Mouse (Mus musculus): ENCODE measurements around the gene Rnh1. TPM values are rescaled to one million over a fixed set of nuclear protein-coding genes. Genes with fewer than 3 reads are reported as not detected.

Gene Rnh1
- polyA plus RNA-seq, 1 experiment from 2014 or later: 292 TPM

GRCm38 (mm10) chr7:141168518-141168953, 4.1 kb downstream of the Rnh1 start:
- DNase-seq (ENCODE audit: low read depth, low spot score): no peak
- ChIA-PET CTCF (interaction anchor here (0.7 kb wide), 1 partner anchor 8 kb away, joined by 3 read pairs; no protein-coding TSS in a partner anchor), POLR2A (no interaction called here)
- TF ChIP-seq CTCF (IDR thresholded peaks at IDR 0.05): no peak
- in situ Hi-C loops (cut with MboI; ENCODE audit: low pct_unique_long_range_greater_than_20kb): loop anchor here (25.0 kb wide), 1 partner anchor 1056 kb away; the partner anchor contains the start of genes Echs1, Fuom and Paox
- no peaks in the 10 kb centered on the region for H3K27me3 ChIP-seq
- ATAC-seq: peak; percentile 56

DNA sequence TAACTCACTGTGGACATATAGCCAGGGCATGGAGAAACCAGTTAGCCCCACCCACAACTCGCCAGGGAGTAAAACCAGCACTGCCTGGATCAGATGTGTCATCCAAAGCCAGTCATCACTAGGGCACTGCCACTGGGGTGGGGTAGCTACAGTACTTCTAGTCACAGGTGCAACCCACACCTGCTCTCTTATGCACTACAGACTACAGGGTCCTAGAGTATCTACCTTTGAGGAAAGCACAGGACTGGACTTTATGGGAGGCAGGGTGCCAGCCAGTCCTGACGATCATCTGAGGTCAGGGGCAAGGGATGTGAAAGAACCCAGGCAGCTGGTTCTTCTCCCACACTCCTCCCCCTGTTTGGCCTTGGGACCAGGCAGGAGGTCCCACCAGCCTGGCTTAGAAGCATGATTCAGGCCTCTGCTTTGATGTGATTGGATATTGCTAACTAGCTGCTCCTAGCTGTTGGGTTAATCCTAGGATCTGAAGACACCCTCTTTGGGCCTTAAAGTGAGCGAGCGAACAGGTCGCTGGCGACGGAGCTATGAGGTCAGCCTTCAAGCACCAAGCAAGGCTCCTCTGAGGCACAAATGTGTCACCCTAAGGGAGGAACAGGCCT, 4.6 kb downstream of the Rnh1 start:
- DNase-seq (ENCODE audit: low read depth, low spot score): peak; percentile 42

DNA sequence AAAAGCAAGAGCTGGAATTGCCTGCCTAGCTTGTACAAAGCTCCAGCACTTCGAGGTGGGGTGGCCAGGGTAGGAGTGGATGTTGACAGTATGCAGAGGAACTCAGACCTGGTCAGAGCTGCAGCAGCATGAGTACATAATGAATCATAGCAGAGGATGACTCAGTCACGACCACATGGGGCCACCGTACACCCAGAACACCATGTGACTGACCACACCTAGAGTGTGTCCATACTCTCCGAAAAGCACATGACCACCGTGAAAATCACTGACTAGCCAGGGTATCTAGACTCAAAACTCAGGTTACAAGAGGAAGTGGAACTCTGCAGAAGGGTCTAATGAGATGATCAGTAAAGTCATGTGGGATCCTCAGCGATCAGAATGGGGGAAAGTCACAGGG, 7.8 kb downstream of the Rnh1 start:
- DNase-seq (ENCODE audit: low read depth, low spot score) (peak; percentile 73), ATAC-seq (peak; percentile 86)
- in situ Hi-C loops (cut with MboI; ENCODE audit: low pct_unique_long_range_greater_than_20kb): loop anchor here (25.0 kb wide), 1 partner anchor 1053 kb away; the partner anchor contains the start of genes Echs1, Fuom and Paox
- no peaks in the 10 kb centered on the region for H3K27me3 ChIP-seq
- POLR2A ChIA-PET: no interaction called here
- no peak for TF ChIP-seq CTCF (IDR thresholded peaks at IDR 0.05)
- CTCF ChIA-PET: interaction anchor here (1.1 to 1.9 kb wide), 2 partner anchors 12 to 25 kb away, joined by 3 to 10 read pairs; no protein-coding TSS in a partner anchor

More for the DNA sequence above, 4.6 kb downstream of the Rnh1 start:
- no peak for TF ChIP-seq CTCF (IDR thresholded peaks at IDR 0.05)
- in situ Hi-C loops (cut with MboI; ENCODE audit: low pct_unique_long_range_greater_than_20kb): loop anchor here (25.0 kb wide), 1 partner anchor 1056 kb away; the partner anchor contains the start of genes Echs1, Fuom and Paox
- CTCF ChIA-PET: interaction anchor here (0.7 kb wide), 1 partner anchor 8 kb away, joined by 3 read pairs; no protein-coding TSS in a partner anchor
- POLR2A ChIA-PET: interaction anchor here (1.3 kb wide), 1 partner anchor 25 kb away, joined by 3 read pairs; the partner anchor contains the start of gene Hras
- peak; percentile 64 for ATAC-seq
- H3K27me3 ChIP-seq: no peaks in the 10 kb centered on the region

DNA sequence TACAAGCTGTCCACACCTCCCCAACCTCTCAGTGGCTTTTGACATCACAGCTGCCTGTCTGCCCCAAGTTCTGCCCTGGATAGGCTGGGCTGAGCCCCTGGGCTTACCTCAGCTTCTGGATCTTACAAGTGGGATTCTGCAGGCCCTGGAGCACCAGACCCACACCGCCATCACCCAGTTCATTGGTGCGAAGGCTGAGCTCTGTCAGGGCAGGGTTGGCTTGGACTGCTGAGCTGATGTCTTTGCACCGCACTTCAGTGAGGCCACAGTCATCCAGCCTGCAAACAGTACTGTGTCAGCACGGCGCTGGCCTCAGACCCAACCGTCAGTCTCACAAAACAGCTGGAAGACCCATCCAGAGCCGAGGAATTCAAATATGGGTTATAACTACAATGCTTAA, 8.3 kb downstream of the Rnh1 start:
- TF ChIP-seq CTCF (IDR thresholded peaks at IDR 0.05): no peak
- POLR2A ChIA-PET: interaction anchor here (0.9 kb wide), 1 partner anchor 10 kb away, joined by 3 read pairs; no protein-coding TSS in a partner anchor
- DNase-seq (ENCODE audit: low read depth, low spot score): no peak
- CTCF ChIA-PET: interaction anchor here (1.7 to 1.9 kb wide), 2 partner anchors 12 to 21 kb away, joined by 5 to 10 read pairs; no protein-coding TSS in a partner anchor
- in situ Hi-C loops (cut with MboI; ENCODE audit: low pct_unique_long_range_greater_than_20kb): loop anchor here (25.0 kb wide), 1 partner anchor 1052 kb away; the partner anchor contains the start of genes Echs1, Fuom and Paox
- ATAC-seq: no peak
- H3K27me3 ChIP-seq: no peaks in the 10 kb centered on the region

GRCm38 (mm10) chr7:141155362-141155761, 17.3 kb downstream of the Rnh1 start:
- no peak for DNase-seq (ENCODE audit: low read depth, low spot score)
- in situ Hi-C loops (cut with MboI; ENCODE audit: low pct_unique_long_range_greater_than_20kb): loop anchor here (25.0 kb wide), 1 partner anchor 1043 kb away; the partner anchor contains the start of genes Echs1, Fuom and Paox
- POLR2A ChIA-PET: no interaction called here
- ATAC-seq: no peak
- CTCF ChIA-PET: interaction anchor here (1.3 kb wide), 1 partner anchor 13 kb away, joined by 3 read pairs; no protein-coding TSS in a partner anchor
- H3K27me3 ChIP-seq: no peaks in the 10 kb centered on the region
- TF ChIP-seq CTCF (IDR thresholded peaks at IDR 0.05): no peak

DNA sequence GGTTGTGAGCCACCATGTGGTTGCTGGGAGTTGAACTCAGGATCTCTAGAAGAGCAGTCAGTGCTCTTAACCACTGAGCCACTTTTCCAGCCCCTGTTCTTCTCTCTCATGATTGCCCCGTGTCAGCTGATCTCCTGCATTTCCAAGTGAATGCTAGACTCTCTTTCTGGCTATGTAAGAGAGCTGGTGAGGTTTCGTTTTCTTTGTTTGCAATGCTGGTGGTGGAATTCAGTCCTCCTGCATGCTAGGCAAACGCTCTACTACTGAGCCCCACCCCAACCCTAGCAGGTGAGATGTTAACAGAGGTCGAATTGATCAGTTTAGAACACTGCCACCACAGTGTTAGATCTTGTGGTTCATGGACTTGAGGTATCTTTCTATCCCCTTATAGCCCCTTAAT, 24.0 kb downstream of the Rnh1 start:
- ATAC-seq (no peak), DNase-seq (ENCODE audit: low read depth, low spot score) (no peak)
- POLR2A ChIA-PET: no interaction called here
- CTCF ChIA-PET: interaction anchor here (1.3 to 1.4 kb wide), 2 partner anchors 15 to 18 kb away, joined by 3 read pairs; no protein-coding TSS in a partner anchor
- no peak for TF ChIP-seq CTCF (IDR thresholded peaks at IDR 0.05)
- H3K27me3 ChIP-seq: no peaks in the 10 kb centered on the region
- in situ Hi-C loops (cut with MboI; ENCODE audit: low pct_unique_long_range_greater_than_20kb): no loop called here

DNA sequence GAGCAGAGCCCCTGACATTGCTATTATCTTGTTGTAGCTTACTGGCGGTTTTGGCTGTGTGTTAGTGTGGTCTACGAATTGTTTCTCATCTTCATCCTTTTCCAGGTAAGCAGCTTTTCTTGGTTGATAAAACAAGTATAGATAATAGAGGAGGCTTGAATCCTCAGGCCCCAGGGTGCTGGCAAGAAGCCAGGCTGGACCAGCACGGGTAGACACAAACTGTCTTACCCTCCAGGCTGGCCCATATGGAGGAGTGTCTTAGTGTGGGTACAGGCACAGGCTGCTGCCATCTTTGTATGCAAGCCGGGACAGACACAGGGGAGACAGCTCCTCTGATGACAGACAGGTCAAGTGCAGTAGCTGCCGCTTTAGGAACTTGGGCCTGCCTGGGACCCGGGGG, 25.6 kb downstream of the Rnh1 start:
- H3K27me3 ChIP-seq: no peaks in the 10 kb centered on the region
- ATAC-seq (no peak), DNase-seq (ENCODE audit: low read depth, low spot score) (no peak)
- in situ Hi-C loops (cut with MboI; ENCODE audit: low pct_unique_long_range_greater_than_20kb): no loop called here
- ChIA-PET POLR2A (interaction anchor here (0.7 kb wide), 1 partner anchor 77 kb away, joined by 3 read pairs; no protein-coding TSS in a partner anchor), CTCF (no interaction called here)
- TF ChIP-seq CTCF (IDR thresholded peaks at IDR 0.05): no peak

DNA sequence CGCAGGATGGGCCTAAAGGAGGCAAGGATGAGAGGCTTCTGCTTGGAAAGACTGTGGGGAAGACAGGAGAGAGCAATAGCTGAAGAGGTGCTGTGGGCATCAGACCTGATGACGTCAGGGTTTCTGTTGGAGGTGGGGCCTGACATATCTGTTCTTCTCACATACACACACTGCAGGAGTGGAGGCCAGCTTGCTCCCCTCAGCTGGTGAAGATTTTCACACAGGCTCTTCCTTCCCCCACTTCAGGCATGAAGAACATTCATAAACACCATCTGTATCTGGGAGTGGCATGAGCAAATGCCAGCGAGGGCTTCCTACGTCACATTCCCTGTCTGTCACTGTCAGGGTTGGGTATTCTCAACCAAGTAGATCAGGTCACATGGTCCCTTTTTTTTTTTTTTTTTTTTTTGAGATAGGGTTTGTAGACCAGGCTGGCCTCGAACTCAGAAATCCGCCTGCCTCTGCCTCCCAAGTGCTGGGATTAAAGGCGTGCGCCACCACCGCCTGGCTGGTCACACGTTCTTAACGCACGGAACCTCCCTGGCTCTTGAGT, 26.5 kb downstream of the Rnh1 start:
- CTCF ChIA-PET: no interaction called here
- POLR2A ChIA-PET: interaction anchor here (0.7 kb wide), 1 partner anchor 76 kb away, joined by 3 read pairs; no protein-coding TSS in a partner anchor
- in situ Hi-C loops (cut with MboI; ENCODE audit: low pct_unique_long_range_greater_than_20kb): no loop called here
- TF ChIP-seq CTCF (IDR thresholded peaks at IDR 0.05): no peak
- no peak for DNase-seq (ENCODE audit: low read depth, low spot score)
- no peak for ATAC-seq
- no peaks in the 10 kb centered on the region for H3K27me3 ChIP-seq

DNA sequence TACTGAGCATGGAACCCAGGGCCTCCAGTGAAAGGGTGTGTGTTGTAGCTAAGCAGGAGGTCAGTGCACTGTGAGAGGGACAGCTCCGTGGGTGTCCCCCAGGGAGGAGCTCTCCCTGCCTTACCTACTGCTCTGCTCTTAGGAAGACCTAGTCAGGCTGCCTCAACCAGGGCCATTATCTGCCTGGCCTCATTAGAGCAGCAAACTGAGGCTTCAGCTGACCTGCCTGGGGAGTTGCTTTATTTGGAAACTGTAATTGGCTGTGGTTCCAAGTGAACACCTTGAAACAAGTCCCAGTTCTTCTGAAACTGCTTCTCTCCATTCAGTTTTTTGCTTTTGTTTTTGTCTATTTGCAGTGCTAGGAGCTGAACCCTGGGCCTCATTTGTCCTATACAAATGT, 27.3 kb downstream of the Rnh1 start:
- ATAC-seq: no peak
- ChIA-PET CTCF (interaction anchor here (1.9 kb wide), 1 partner anchor 13 kb away, joined by 6 read pairs; no protein-coding TSS in a partner anchor), POLR2A (no interaction called here)
- H3K27me3 ChIP-seq: no peaks in the 10 kb centered on the region
- in situ Hi-C loops (cut with MboI; ENCODE audit: low pct_unique_long_range_greater_than_20kb): no loop called here
- no peak for TF ChIP-seq CTCF (IDR thresholded peaks at IDR 0.05)
- DNase-seq (ENCODE audit: low read depth, low spot score): no peak

DNA sequence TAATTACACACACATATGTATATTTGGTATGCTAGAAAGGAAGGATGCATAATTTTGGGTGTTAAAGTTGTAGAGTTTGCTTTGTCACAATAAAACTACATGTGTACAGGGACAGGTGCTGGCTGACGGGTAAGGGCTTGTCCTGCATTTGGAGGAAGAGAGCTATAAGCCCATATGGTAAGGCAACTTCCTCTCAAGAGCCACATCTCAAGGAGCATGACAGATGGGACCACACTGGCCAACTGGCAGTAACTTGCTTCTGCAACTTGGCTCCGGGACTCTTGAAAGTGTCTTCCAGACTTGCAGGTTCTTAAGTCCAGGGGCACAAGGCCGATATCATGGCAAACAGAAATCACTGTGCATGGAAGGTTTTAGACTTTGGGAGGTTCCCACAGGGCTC, 28.0 kb downstream of the Rnh1 start:
- ChIA-PET POLR2A (no interaction called here), CTCF (interaction anchor here (1.9 kb wide), 1 partner anchor 13 kb away, joined by 6 read pairs; no protein-coding TSS in a partner anchor)
- in situ Hi-C loops (cut with MboI; ENCODE audit: low pct_unique_long_range_greater_than_20kb): no loop called here
- no peak for TF ChIP-seq CTCF (IDR thresholded peaks at IDR 0.05)
- no peaks in the 10 kb centered on the region for H3K27me3 ChIP-seq
- ATAC-seq: no peak
- DNase-seq (ENCODE audit: low read depth, low spot score): no peak
